Mouse (Mus musculus) adrenal gland, postnatal 4 days (tissue): ENCODE measurements around the gene Adamtsl5. TPM values are rescaled to one million over a fixed set of nuclear protein-coding genes. Genes with fewer than 3 reads are reported as not detected.

ENCODE experiments used
- DNase-seq, 2 experiments: peaks; one replicate each; pipeline ENCODE4 v3.0.0; 2021 to 2022; ENCODE audit warnings: low spot score in 2 of 2, mixed read lengths in 2 of 2
- long read RNA-seq, 2 experiments: library from polyadenylated mRNA; stranded (forward); transcript quantifications; one replicate each; pipeline ENCODE4 v2.0.0; 2021
- total RNA-seq, 2 experiments: library from RNA; stranded (reverse); gene quantifications; 2 replicates each; pipeline ENCODE4 v1.2.3; 2021

Gene Adamtsl5
- total RNA-seq: 10 to 100 TPM; 12.8 to 13.2 TPM
- long read RNA-seq, experiment 1, partial matches to known transcripts: 4 of 19 reads
- long read RNA-seq, experiment 1, other reads (novel, unspliced or antisense): 11 of 19 reads
- long read RNA-seq, experiment 2, partial matches to known transcripts: 6 of 18 reads
- long read RNA-seq, experiment 2, other reads (novel, unspliced or antisense): 11 of 18 reads

GRCm38 (mm10) chr10:80348244-80348781, at the start of gene Adamtsl5:
Adamtsl5 (minus strand) TSS chr10:80348412.
- DNase-seq: no peak

DNA sequence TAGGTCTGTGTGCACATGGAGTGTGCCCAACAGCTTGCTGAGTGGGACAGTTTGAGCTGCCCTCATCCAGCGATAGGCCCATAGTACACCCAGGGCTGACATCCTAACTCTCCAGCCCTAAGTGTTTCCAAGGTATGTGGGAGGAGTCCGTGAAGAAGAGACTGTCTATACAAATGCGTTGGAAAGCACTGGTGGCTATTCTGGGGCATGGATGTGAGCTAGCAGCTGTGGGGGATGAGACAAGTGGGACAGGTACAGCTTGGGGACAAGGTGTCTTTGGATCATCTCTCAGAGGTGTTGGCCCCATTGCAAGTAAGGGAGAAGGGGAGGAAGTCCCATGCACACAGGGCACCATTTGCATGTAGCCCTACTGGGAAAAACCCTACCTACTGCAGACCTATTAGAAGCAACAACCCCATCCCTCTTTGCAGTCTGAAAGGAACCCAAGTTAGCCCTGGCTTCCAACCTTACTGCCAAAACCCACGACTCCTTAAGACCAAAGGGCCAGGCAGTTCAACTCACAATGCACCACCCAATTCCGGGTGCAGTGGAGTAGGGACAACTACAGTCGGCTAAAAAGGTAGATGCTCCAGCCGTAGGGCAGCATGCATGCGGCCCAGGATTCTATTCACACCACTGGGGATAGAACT, 49.4 kb upstream of the Adamtsl5 start:
- DNase-seq: no peak

DNA sequence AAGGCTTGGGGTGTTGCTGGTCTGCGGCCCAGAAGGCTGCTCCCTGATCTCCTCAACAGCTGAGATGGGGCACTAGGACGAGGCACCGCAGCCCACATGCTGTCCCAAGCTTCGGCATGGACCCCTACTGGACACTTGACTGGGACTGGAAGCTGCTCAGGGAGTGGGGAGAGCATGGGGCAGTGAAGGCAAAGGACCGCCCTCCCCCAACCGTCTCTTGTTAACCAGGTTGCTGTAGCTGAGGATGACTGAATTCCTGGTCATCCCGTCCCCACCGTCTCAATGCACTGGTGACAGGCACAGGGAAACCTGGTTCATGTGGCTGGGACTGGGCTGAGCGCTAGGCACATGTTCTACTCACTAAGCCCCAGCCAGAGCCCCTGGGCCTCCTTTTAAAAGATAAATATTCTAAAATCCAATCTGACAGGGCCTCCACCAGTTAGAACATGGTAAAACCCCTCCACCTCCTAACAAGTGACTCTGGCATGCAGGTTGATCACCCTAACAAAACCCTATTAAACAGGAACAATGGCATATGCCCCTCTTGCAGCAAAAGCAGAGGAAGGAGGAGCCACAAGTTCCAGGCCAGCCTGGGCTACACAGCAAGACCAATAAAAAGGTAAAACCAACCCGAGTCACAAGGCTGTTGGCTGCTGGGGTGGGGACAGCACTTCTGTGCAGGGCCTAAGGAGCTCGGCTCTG, 48.8 kb upstream of the Adamtsl5 start:
- no peak for DNase-seq

DNA sequence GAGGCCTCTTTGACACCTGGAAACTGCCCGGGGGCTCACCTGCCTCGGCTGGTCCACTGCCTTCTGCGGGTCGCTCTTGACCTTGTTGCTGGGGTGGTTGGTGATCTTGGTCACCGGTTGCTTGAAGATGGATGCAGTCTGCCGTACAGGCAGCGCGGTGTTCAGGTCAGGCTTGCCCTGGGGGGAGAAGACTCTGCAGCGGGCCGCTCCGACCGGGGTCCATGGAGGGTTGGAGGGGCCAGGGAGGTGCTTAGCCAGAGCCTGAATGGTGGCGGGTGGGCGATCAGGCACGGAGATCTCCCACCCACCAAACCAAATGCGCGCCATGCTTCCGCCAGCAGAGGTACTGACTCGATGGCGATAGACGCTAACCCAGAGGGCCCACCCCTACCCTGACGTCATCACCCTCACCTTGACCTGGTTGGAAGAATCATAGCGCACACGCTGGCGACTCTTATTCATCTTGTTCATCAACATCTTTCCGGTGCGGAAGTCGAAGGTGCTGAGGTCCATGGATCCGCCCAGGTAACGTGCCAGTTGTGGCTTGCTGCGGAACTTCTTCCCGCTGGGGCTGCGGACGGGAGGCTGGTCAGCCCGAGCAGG, 46.9 kb upstream of the Adamtsl5 start:
- DNase-seq: no peak

DNA sequence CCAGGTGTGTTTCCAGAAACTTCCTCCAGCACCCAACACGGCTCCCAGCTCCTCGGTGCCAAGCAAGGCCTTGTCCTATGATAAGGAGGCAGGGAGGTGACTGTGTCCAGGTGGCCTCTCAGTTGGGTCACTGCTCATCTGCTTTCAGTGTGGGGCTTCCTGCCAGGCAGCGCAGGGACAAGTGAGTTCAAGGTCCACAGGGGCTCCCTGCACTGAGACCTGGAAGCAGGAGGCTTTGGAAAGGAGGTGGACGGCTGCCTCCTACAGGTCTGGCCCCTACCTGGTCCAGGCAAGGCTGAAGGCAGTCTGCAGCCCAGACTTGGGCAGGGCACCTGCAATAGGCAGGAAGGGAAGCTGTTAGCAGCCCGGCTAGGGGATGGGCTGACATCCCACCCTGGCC, 44.5 kb upstream of the Adamtsl5 start:
- DNase-seq: no peak

- DNase-seq: no peak
Measured at GRCm38 (mm10) chr10:80390697-80391096, 42.5 kb upstream of the Adamtsl5 start.

DNA sequence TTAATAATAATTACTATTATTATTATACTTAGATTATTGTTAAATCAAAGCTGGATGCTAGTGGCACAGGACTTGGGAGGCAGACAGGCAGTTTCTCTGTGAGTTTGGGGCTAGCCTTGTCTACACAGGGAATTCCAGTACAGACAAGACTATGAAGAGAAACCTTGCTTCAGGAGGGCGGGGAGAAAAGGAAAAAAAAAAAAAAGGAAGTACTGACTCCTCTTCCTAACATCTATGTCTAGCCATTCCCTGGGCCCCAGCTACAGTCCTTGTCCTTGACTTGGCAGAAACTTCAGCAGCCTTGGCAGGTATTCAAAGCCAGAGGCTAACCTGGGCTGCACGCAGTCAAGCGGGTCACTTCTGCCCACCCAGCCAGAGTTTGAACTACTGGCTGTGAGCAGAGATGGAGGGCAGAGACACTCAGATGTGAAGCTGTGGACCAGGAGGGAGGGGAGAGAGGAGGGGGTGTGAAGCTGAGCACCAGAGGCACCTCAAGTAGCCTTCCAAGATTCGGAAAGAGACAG, 41.0 kb upstream of the Adamtsl5 start:
- DNase-seq: no peak

DNA sequence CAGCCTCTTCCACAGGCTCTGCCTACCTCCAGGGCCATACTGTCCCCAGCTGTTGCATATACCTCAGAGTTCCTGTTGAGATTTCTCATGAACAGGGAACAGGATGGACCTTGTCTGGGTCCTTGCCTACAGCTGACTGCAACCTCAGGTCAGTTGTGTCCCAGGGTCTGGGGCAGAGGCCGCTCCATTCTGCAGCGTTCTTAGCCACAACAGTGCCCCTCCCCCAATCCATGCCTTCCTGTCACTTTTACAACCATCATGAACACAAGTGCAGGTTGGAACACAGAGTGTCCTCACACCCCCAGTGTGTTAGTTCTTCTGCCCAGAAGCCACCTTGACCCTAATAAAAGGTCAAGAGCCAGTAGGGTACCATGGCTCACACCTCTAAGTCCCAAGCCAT, 40.5 kb upstream of the Adamtsl5 start:
- DNase-seq: no peak

GRCm38 (mm10) chr10:80387522-80387959, 39.3 kb upstream of the Adamtsl5 start, which contains the start of gene Mex3d:
Mex3d (minus strand) TSS chr10:80387659.
- peak; percentile 75 to 79 for DNase-seq

- no peak for DNase-seq
Measured at GRCm38 (mm10) chr10:80386735-80387471, 38.7 kb upstream of the Adamtsl5 start.

- DNase-seq: no peak
Measured at GRCm38 (mm10) chr10:80385811-80386734, 37.9 kb upstream of the Adamtsl5 start.

- DNase-seq: no peak
Measured at GRCm38 (mm10) chr10:80385310-80385709, 37.1 kb upstream of the Adamtsl5 start.

- DNase-seq: no peak
Measured at GRCm38 (mm10) chr10:80384709-80385108, 36.5 kb upstream of the Adamtsl5 start.

- DNase-seq: no peak
Measured at GRCm38 (mm10) chr10:80384115-80384639, 36.0 kb upstream of the Adamtsl5 start.

- DNase-seq: no peak
Measured at GRCm38 (mm10) chr10:80383431-80383830, 35.2 kb upstream of the Adamtsl5 start.

DNA sequence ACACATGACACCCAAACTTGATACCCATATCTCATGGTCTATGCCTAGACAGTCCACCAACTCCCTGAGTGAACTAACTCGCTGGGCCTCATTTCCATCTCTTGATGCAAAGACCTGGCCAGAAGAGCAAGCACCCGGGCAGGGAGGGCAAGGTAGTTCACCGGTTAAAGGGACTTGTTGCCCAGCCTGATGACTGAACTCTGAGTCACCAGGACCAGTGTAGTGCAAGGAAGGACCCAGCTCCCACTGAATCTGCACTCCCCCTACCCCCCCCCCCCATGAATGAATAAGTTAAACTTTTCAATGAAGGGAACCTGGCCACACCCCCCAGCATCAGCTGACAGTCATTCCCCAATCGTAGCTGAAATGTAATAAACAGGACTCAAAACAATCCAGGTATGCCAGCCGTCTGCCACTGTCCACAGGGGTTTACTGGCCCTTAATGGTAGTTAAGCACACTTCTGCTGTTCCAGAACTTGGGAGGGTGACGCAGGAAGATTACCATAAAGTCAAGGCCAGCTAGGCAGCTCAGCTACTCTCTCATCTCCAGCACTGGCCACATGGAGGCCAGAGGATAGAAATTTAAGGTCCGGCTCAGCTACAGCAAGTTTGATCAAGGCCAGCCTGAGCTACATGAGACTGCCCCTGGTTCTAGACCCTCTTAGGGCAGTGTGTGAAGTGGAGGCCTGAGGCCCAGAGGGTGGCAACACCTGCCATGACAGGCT, 34.6 kb upstream of the Adamtsl5 start:
- no peak for DNase-seq

- no peak for DNase-seq
Measured at GRCm38 (mm10) chr10:80377716-80378115, 29.5 kb upstream of the Adamtsl5 start.

- DNase-seq: peak; percentile 73 to 91
Measured at GRCm38 (mm10) chr10:80376160-80376559, 27.9 kb upstream of the Adamtsl5 start.

DNA sequence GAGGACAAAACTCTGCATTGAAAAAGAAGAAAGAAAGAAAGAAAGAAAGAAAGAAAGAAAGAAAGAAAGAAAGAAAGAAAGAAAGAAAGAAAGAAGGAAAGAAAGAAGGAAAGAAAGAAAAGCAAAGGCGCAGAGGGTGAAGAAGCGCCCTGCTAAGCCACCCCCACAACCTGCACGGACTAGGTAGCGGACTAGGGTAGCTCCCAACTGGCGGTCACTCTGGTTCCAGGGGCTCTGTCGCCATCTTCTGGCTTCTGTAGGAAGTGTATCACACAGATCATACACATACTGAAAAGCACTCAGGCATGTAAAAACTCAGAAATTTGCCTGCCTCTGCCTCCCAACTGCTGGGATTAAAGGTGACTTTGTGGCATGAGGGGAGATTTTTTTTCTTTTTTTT, 25.9 kb upstream of the Adamtsl5 start:
- DNase-seq: peak in 1 of 2 experiments; percentile 61
